Mouse (Mus musculus) lung, postnatal 36 days (tissue): ENCODE measurements around the gene Olfr809.

ENCODE experiments used
- DNase-seq: peaks from one replicate; pipeline ENCODE4 v3.0.0; 2022; ENCODE audit warnings: mixed read lengths

Olfr809 gene

GRCm38 (mm10) chr10:129774338-129774737, at the start of gene Olfr809:
TSS of gene Olfr809 (plus strand) at chr10:129774638.
- DNase-seq: no peak

- DNase-seq: no peak
These were observed 45.2 kb upstream of the Olfr809 start, which contains the start of gene Olfr805 for GRCm38 (mm10) chr10:129729275-129729674. TSS of gene Olfr805 (minus strand) at chr10:129729375.

DNA sequence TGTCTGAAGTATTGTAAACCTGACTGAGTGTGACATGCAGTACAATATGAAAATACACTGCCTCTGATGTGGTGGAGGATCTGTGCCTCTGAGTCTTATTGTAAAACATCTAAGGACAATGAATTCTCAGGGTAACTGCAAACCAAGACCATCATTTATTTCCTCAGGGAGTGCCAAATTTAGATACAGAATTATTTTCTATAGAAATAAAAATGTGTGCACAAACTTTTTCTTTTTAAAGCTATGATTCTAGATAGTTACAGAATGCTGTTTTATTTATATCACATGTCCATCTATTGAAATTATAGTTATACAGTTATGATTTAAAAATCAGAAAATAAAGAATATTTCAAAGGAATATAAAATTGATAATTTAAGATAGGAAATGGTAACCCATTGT, 32.6 kb upstream of the Olfr809 start, which contains the start of gene Olfr806:
Olfr806 (minus strand) TSS at position 101 of the 400 bp plus-strand sequence.
- DNase-seq: no peak

GRCm38 (mm10) chr10:129757693-129758092, 16.7 kb upstream of the Olfr809 start, which contains the start of gene Olfr807:
TSS of gene Olfr807 (minus strand) at chr10:129757793.
- no peak for DNase-seq

DNA sequence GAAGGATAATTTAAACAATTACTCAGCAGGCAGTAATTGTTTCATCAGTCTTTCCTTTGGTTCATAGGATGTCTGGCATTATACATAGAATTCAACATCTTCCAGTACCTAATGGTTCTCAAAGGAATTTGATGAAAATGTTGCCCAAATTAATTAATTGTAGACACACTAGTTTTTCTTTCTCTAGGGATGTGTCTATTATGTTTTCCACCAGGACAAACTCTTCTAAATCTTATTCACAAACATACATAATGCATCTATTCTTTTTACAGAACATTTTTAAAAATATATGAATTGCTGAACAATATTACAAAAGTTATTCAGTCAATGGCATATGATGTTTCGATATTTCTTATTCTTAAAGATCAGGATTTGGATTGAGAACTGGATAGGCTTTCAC, 9.3 kb upstream of the Olfr809 start, which contains the start of gene Olfr808:
Olfr808 (plus strand) TSS at position 301 of the 400 bp plus-strand sequence.
- no peak for DNase-seq

DNA sequence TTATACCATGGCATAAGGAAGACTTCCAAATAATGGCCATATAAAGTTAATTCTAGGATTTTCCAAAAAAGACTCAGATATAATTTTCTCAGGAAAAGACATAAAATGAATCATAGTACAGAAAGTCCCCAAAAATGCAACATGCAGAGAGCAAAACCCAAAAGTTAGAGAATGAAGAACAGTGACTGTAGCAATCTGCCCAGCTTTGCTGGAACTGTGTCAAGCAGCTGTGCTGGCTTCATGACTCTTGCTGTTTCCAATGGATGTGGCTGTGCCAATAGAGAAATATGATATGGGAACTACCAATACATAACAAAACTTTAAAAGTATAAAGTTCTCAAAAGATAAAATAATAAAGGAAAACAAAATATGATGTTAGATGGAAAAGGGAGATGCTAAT, 3.7 kb downstream of the Olfr809 start:
- no peak for DNase-seq

GRCm38 (mm10) chr10:129794817-129795216, 20.4 kb downstream of the Olfr809 start, which contains the start of gene Olfr810:
TSS of gene Olfr810 (minus strand) at chr10:129794917.
- DNase-seq: no peak

- DNase-seq: no peak
These were observed 29.9 kb downstream of the Olfr809 start, which contains the start of gene Olfr811 for GRCm38 (mm10) chr10:129804296-129804695. TSS of gene Olfr811 (minus strand) at chr10:129804396.
